ENCODE assay signal across 7 mouse cellular contexts in genomic region chr4:152007481-152008147, GRCm38 (mm10). TPM values are rescaled to one million over a fixed set of nuclear protein-coding genes. Genes with fewer than 3 reads are reported as not detected.
A peak's percentile ranks its signal among the peaks of the same experiment; 100 is the strongest.
DNase-seq lines count a peak whose midpoint lies in the region; ATAC-seq and TF ChIP-seq lines count a peak whose summit lies in the region.

No protein-coding gene starts in this region.

- WGBS in heart, embryonic 11.5 days (ENCODE audit: insufficient replicate concordance), result 8% methylated on average over 8 of the region's 8 CpGs
- 8% methylated on average over 8 of the region's 8 CpGs for WGBS in kidney, embryonic 16.5 days
- 5% methylated on average over 8 of the region's 8 CpGs for WGBS in midbrain, embryonic 10.5 days

- H3K4me3 ChIP-seq in CH12.LX (replicated peaks in 1 of 3; ENCODE audit: low read depth in 2 of 3, low read length in 2 of 3, poor library complexity in 1 of 3), result no peak overlapping the region
- H3K4me3 ChIP-seq in heart, embryonic 11.5 days (ENCODE audit: low read depth, low read length), result peak overlapping the region; percentile 91
- peak overlapping the region; percentile 83 for H3K4me3 ChIP-seq in kidney, embryonic 16.5 days (ENCODE audit: low read length)
- H3K4me3 ChIP-seq in midbrain, embryonic 10.5 days, result peak overlapping the region; percentile 88

- H3K4me2 ChIP-seq in CH12.LX (ENCODE audit: insufficient read depth, low read depth, poor library complexity, severe bottlenecking), result peak overlapping the region; percentile 72
- peak overlapping the region; percentile 99 for H3K4me2 ChIP-seq in heart, embryonic 11.5 days
- peak overlapping the region; percentile 99 for H3K4me2 ChIP-seq in kidney, embryonic 16.5 days (replicated peaks; ENCODE audit: low read depth, low read length)

- peaks cover 7 to 11% of the 10 kb centered on the region in 2 experiments for H3K36me3 ChIP-seq in CH12.LX (replicated peaks in 1 of 2; ENCODE audit: control insufficient read depth in 1 of 2, insufficient read depth in 1 of 2, low read length in 1 of 2)
- H3K36me3 ChIP-seq in heart, embryonic 11.5 days (ENCODE audit: control insufficient read depth, insufficient read depth, low read length), result peaks cover 2% of the 10 kb centered on the region; the same call in 1 of the 2 replicates
- H3K36me3 ChIP-seq in kidney, embryonic 16.5 days (ENCODE audit: insufficient read depth, low read length), result peaks cover 3% of the 10 kb centered on the region; the same call in 1 of the 2 replicates
- H3K36me3 ChIP-seq in midbrain, embryonic 10.5 days, result peaks cover 11% of the 10 kb centered on the region

- peaks cover 2% of the 10 kb centered on the region; the same call in 1 of the 2 replicates for H3K79me2 ChIP-seq in CH12.LX (replicated peaks; ENCODE audit: control insufficient read depth, extremely low read depth, insufficient read depth, poor library complexity, severe bottlenecking)

- 0 out of 2 replicates have a peak, but pooled peaks have one; percentile 27 for ATAC-seq in heart, embryonic 11.5 days (replicated peaks; ENCODE audit: insufficient number of reproducible peaks, low FRiP score, low TSS enrichment)
- peak; percentile 25; the same call in 1 of the 2 replicates for ATAC-seq in kidney, embryonic 16.5 days (ENCODE audit: low FRiP score, low TSS enrichment)

- dilution Hi-C loops in CH12.LX (cut with MboI; ENCODE audit: extremely low pct_ligation_motif_present, extremely low pct_unique_long_range_greater_than_20kb, low sequenced_read_pairs), result no loop called here

- peaks cover 18% of the 10 kb centered on the region for H3K27me3 ChIP-seq in CH12.LX (replicated peaks)
- no peaks in the 10 kb centered on the region for H3K27me3 ChIP-seq in heart, embryonic 11.5 days (ENCODE audit: control insufficient read depth, insufficient read depth, low read length)
- no peaks in the 10 kb centered on the region for H3K27me3 ChIP-seq in kidney, embryonic 16.5 days (ENCODE audit: insufficient read depth, low read length)
- H3K27me3 ChIP-seq in midbrain, embryonic 10.5 days (ENCODE audit: low read depth, poor library complexity, severe bottlenecking), result peaks cover 39% of the 10 kb centered on the region

- no peak overlapping the region; the same call in 1 of the 2 replicates for H3K9ac ChIP-seq in CH12.LX (ENCODE audit: insufficient read depth, low read depth)
- H3K9ac ChIP-seq in heart, embryonic 11.5 days (ENCODE audit: low read depth, low read length), result peak overlapping the region; percentile 94
- H3K9ac ChIP-seq in kidney, embryonic 16.5 days (replicated peaks; ENCODE audit: low read length), result peak overlapping the region; percentile 83

- no peak for TF ChIP-seq EP300 in CH12.LX (IDR thresholded peaks at IDR 0.05; ENCODE audit: low read length)

- no peaks in the 10 kb centered on the region for H3K9me3 ChIP-seq in CH12.LX (replicated peaks; ENCODE audit: low read length)
- no peaks in the 10 kb centered on the region for H3K9me3 ChIP-seq in heart, embryonic 11.5 days (replicated peaks; ENCODE audit: control insufficient read depth, low read length)
- H3K9me3 ChIP-seq in kidney, embryonic 16.5 days (ENCODE audit: low read length), result no peaks in the 10 kb centered on the region
- no peaks in the 10 kb centered on the region for H3K9me3 ChIP-seq in midbrain, embryonic 10.5 days (replicated peaks)

- peaks cover 12 to 36% of the 10 kb centered on the region in 2 experiments for H3K4me1 ChIP-seq in CH12.LX (ENCODE audit: control insufficient read depth in 1 of 2, insufficient read depth in 2 of 2)
- H3K4me1 ChIP-seq in heart, embryonic 11.5 days (ENCODE audit: control insufficient read depth, insufficient read depth, low read length), result peaks cover 38% of the 10 kb centered on the region
- peaks cover 31% of the 10 kb centered on the region for H3K4me1 ChIP-seq in kidney, embryonic 16.5 days (ENCODE audit: insufficient read depth, low read length)
- H3K4me1 ChIP-seq in midbrain, embryonic 10.5 days, result peaks cover 56% of the 10 kb centered on the region

- H3K27ac ChIP-seq in CH12.LX (ENCODE audit: insufficient read depth, low read depth), result no peak overlapping the region
- peak overlapping the region; percentile 96 for H3K27ac ChIP-seq in heart, embryonic 11.5 days (ENCODE audit: low read depth, low read length)
- peak overlapping the region; percentile 92 for H3K27ac ChIP-seq in kidney, embryonic 16.5 days (ENCODE audit: low read length)
- H3K27ac ChIP-seq in midbrain, embryonic 10.5 days (replicated peaks), result peak overlapping the region; percentile 86; the same call in 1 of the 2 replicates

- in situ Hi-C loops in CH12.LX (cut with MboI; ENCODE audit: low pct_ligation_motif_present, low pct_unique_long_range_greater_than_20kb, low sequenced_read_pairs), result no loop called here

- DNase-seq in CH12.LX (ENCODE audit: extremely low read depth), result no peak
- DNase-seq in Muller cell, postnatal 12 days (ENCODE audit: inconsistent ontology term), result peak; percentile 59
- DNase-seq in midbrain, embryonic 10.5 days (ENCODE audit: low spot score), result no peak
- DNase-seq in frontal cortex, postnatal 25 days (ENCODE audit: low spot score in 2 of 2), result no peak
- DNase-seq in spleen, adult 18-20 months, result no peak

- TF ChIP-seq POLR2A in CH12.LX (IDR thresholded peaks at IDR 0.05; ENCODE audit: low read depth, low read length), result no peak

- TF ChIP-seq RAD21 in CH12.LX (IDR thresholded peaks at IDR 0.05; ENCODE audit: low read depth, low read length), result no peak

- TF ChIP-seq CTCF in CH12.LX (conservative IDR thresholded peaks at IDR 0.05 in 1 of 2, IDR thresholded peaks at IDR 0.05 in 1 of 2; ENCODE audit: low read depth in 2 of 2, low read length in 2 of 2), result no peak

TF ChIP-seq in CH12.LX, 34 proteins besides CTCF, POLR2A, EP300 and RAD21 (continues in another document):
- TF ChIP-seq BHLHE40 (IDR thresholded peaks at IDR 0.05; ENCODE audit: low read depth, low read length), result no peak
- TF ChIP-seq MAFK (IDR thresholded peaks at IDR 0.05; ENCODE audit: insufficient replicate concordance, low read length), result no peak
- TF ChIP-seq MAZ (IDR thresholded peaks at IDR 0.05; ENCODE audit: low read depth, low read length), result no peak
- no peak for TF ChIP-seq HCFC1 (IDR thresholded peaks at IDR 0.05; ENCODE audit: low read depth, low read length)
- no peak for TF ChIP-seq NELFE (IDR thresholded peaks at IDR 0.05; ENCODE audit: low read depth, low read length)
- TF ChIP-seq CHD2 (IDR thresholded peaks at IDR 0.05; ENCODE audit: low read length), result no peak
- no peak for TF ChIP-seq SIN3A (IDR thresholded peaks at IDR 0.05; ENCODE audit: low read length)
- no peak for TF ChIP-seq MYC (IDR thresholded peaks at IDR 0.05; ENCODE audit: low read depth, low read length)
- no peak for TF ChIP-seq ZNF384 (IDR thresholded peaks at IDR 0.05; ENCODE audit: low read depth, low read length)
- TF ChIP-seq RCOR1 (conservative IDR thresholded peaks at IDR 0.05; ENCODE audit: low read depth, low read length), result no peak
- TF ChIP-seq USF1 (IDR thresholded peaks at IDR 0.05; ENCODE audit: low read depth, low read length), result no peak
- no peak for TF ChIP-seq E2F4 (IDR thresholded peaks at IDR 0.05; ENCODE audit: insufficient replicate concordance, low read depth, low read length)
- TF ChIP-seq TCF12 (IDR thresholded peaks at IDR 0.05; ENCODE audit: low read depth, low read length), result no peak
- no peak for TF ChIP-seq ZMIZ1 (IDR thresholded peaks at IDR 0.05; ENCODE audit: low read depth, low read length)
- TF ChIP-seq MEF2A (IDR thresholded peaks at IDR 0.05; ENCODE audit: borderline replicate concordance, low read depth, low read length), result no peak
- no peak for TF ChIP-seq GABPA (IDR thresholded peaks at IDR 0.05; ENCODE audit: insufficient replicate concordance, low read depth, low read length)

RNA-seq across cellular contexts. Expression of gene Klhl21, which starts 1.0 kb away (rescaled TPM):
- total RNA-seq in CH12.LX (2012; rRNA removed), result 7.1 and 9.5 TPM in 2 replicates
- total RNA-seq in CH12.LX (2014; rRNA removed), result 4.4 and 4.9 TPM in 2 replicates
- polyA plus RNA-seq in CH12.LX (2012; ENCODE audit: insufficient read length, low read depth), result 9.1 and 9.4 TPM in 2 replicates
- 11.4 and 17.8 TPM in 2 replicates for polyA plus RNA-seq in heart, embryonic 11.5 days (2014; fragmentation: Nextera tagmentation; extraction: Ambion mirVana)
- 12.1 and 12.6 TPM in 2 replicates for polyA plus RNA-seq in kidney, embryonic 16.5 days (2015; fragmentation: Nextera tagmentation; extraction: Ambion mirVana)
- polyA plus RNA-seq in midbrain, embryonic 10.5 days (2016; fragmentation: Nextera tagmentation; extraction: Ambion mirVana), result 6.9 and 8.5 TPM in 2 replicates

RNA-seq across cellular contexts. Expression of gene Phf13, which starts 11.6 kb away (rescaled TPM):
- total RNA-seq in CH12.LX (2012; rRNA removed) (4.9 and 5.0 TPM in 2 replicates), CH12.LX (2014; rRNA removed) (1.9 and 2.1 TPM in 2 replicates)
- 3.9 and 4.9 TPM in 2 replicates for polyA plus RNA-seq in CH12.LX (2012; ENCODE audit: insufficient read length, low read depth)
- polyA plus RNA-seq in heart, embryonic 11.5 days (2014; fragmentation: Nextera tagmentation; extraction: Ambion mirVana), result 14.3 and 21.7 TPM in 2 replicates
- 31.2 and 33.3 TPM in 2 replicates for polyA plus RNA-seq in kidney, embryonic 16.5 days (2015; fragmentation: Nextera tagmentation; extraction: Ambion mirVana)
- 23.9 and 30.4 TPM in 2 replicates for polyA plus RNA-seq in midbrain, embryonic 10.5 days (2016; fragmentation: Nextera tagmentation; extraction: Ambion mirVana)

RNA-seq across cellular contexts. Expression of gene Thap3, which starts 18.8 kb away (rescaled TPM):
- total RNA-seq in CH12.LX (2012; rRNA removed) (20.0 and 27.6 TPM in 2 replicates), CH12.LX (2014; rRNA removed) (10.1 and 12.8 TPM in 2 replicates)
- 11.0 and 11.7 TPM in 2 replicates for polyA plus RNA-seq in CH12.LX (2012; ENCODE audit: insufficient read length, low read depth)
- polyA plus RNA-seq in heart, embryonic 11.5 days (2014; fragmentation: Nextera tagmentation; extraction: Ambion mirVana), result 18.9 and 19.7 TPM in 2 replicates
- 42.4 and 46.4 TPM in 2 replicates for polyA plus RNA-seq in kidney, embryonic 16.5 days (2015; fragmentation: Nextera tagmentation; extraction: Ambion mirVana)
- polyA plus RNA-seq in midbrain, embryonic 10.5 days (2016; fragmentation: Nextera tagmentation; extraction: Ambion mirVana), result 32.1 and 36.2 TPM in 2 replicates

RNA-seq across cellular contexts. Expression of gene Zbtb48, which starts 19.9 kb away (rescaled TPM):
- 7.4 and 10.5 TPM in 2 replicates for total RNA-seq in CH12.LX (2012; rRNA removed)
- 8.6 and 10.5 TPM in 2 replicates for total RNA-seq in CH12.LX (2014; rRNA removed)
- 13.6 and 14.0 TPM in 2 replicates for polyA plus RNA-seq in CH12.LX (2012; ENCODE audit: insufficient read length, low read depth)
- polyA plus RNA-seq in heart, embryonic 11.5 days (2014; fragmentation: Nextera tagmentation; extraction: Ambion mirVana), result 11.8 and 12.2 TPM in 2 replicates
- polyA plus RNA-seq in kidney, embryonic 16.5 days (2015; fragmentation: Nextera tagmentation; extraction: Ambion mirVana), result 25.3 and 26.0 TPM in 2 replicates
- polyA plus RNA-seq in midbrain, embryonic 10.5 days (2016; fragmentation: Nextera tagmentation; extraction: Ambion mirVana), result 18.7 and 25.6 TPM in 2 replicates

RNA-seq across cellular contexts. Expression of gene Tas1r1, which starts 30.8 kb away (rescaled TPM):
- total RNA-seq in CH12.LX (2012; rRNA removed), result 0.13 and 0.21 TPM in 2 replicates
- not detected in 2 replicates for total RNA-seq in CH12.LX (2014; rRNA removed)
- polyA plus RNA-seq in CH12.LX (2012; ENCODE audit: insufficient read length, low read depth), result not detected in 2 replicates
- 0.14 and 0.16 TPM in 2 replicates for polyA plus RNA-seq in heart, embryonic 11.5 days (2014; fragmentation: Nextera tagmentation; extraction: Ambion mirVana)
- polyA plus RNA-seq in kidney, embryonic 16.5 days (2015; fragmentation: Nextera tagmentation; extraction: Ambion mirVana), result 0.50 and 0.63 TPM in 2 replicates
- polyA plus RNA-seq in midbrain, embryonic 10.5 days (2016; fragmentation: Nextera tagmentation; extraction: Ambion mirVana), result 0.73 and 0.75 TPM in 2 replicates

Comparison
In these comparisons a context has a peak if more than half of its experiments do, and no peak if none do; other contexts are left out.
1. H3K4me3 ChIP-seq: peak in heart, embryonic 11.5 days (single experiment), kidney, embryonic 16.5 days (single experiment) and midbrain, embryonic 10.5 days (single experiment); none in CH12.LX (0 of 3).
2. Peak in every context shown above with its lines, with median percentiles within 50 percentile points of each other: H3K4me2 ChIP-seq.